Mouse (Mus musculus) adrenal gland, postnatal 25 days (tissue): ENCODE data around the gene Arhgap24. TPM values are rescaled to one million over a fixed set of nuclear protein-coding genes. Genes with fewer than 3 reads are reported as not detected.
A peak's percentile ranks its signal among the peaks of the same experiment; 100 is the strongest.

Source experiments
- DNase-seq: peaks from one replicate; pipeline ENCODE4 v3.0.0; 2021; ENCODE audit warnings: mixed read lengths
- total RNA-seq: library from RNA; stranded (reverse); gene quantifications from 2 replicates; pipeline ENCODE4 v1.2.3, GENCODE M21; 2021

Arhgap24 gene
- total RNA-seq, 1 experiment from 2014 or later: 10.6 TPM

- no peak for DNase-seq
These were observed 196.0 kb downstream of the Arhgap24 start for GRCm38 (mm10) chr5:102677176-102677575.

- no peak for DNase-seq
These were observed 206.5 kb downstream of the Arhgap24 start for GRCm38 (mm10) chr5:102687673-102688072.

GRCm38 (mm10) chr5:102692487-102692886 lies 211.3 kb downstream of the Arhgap24 start:
- peak; percentile 53 for DNase-seq

GRCm38 (mm10) chr5:102693192-102693591 lies 212.0 kb downstream of the Arhgap24 start:
- DNase-seq: no peak

- DNase-seq: no peak
These were observed 212.7 kb downstream of the Arhgap24 start for GRCm38 (mm10) chr5:102693871-102694270.

GRCm38 (mm10) chr5:102697784-102698183 lies 216.6 kb downstream of the Arhgap24 start:
- DNase-seq: no peak

GRCm38 (mm10) chr5:102698396-102698795 lies 217.2 kb downstream of the Arhgap24 start:
- DNase-seq: no peak

- peak; percentile 7 for DNase-seq
These were observed 217.7 kb downstream of the Arhgap24 start for GRCm38 (mm10) chr5:102698891-102699290.

- DNase-seq: no peak
These were observed 221.4 kb downstream of the Arhgap24 start for GRCm38 (mm10) chr5:102702581-102702980.

- DNase-seq: peak; percentile 73
These were observed 222.3 kb downstream of the Arhgap24 start for GRCm38 (mm10) chr5:102703325-102704099.

GRCm38 (mm10) chr5:102705170-102705569 lies 224.0 kb downstream of the Arhgap24 start:
- no peak for DNase-seq

GRCm38 (mm10) chr5:102710336-102710735 lies 229.1 kb downstream of the Arhgap24 start:
- DNase-seq: no peak

- DNase-seq: no peak
These were observed 238.3 kb downstream of the Arhgap24 start for GRCm38 (mm10) chr5:102719368-102719972.

- no peak for DNase-seq
These were observed 242.4 kb downstream of the Arhgap24 start for GRCm38 (mm10) chr5:102723558-102723957.

- DNase-seq: no peak
These were observed 243.7 kb downstream of the Arhgap24 start for GRCm38 (mm10) chr5:102724813-102725348.

GRCm38 (mm10) chr5:102725365-102725764 lies 244.2 kb downstream of the Arhgap24 start:
- no peak for DNase-seq

- no peak for DNase-seq
These were observed 245.8 kb downstream of the Arhgap24 start for GRCm38 (mm10) chr5:102726985-102727384.

GRCm38 (mm10) chr5:102728531-102728930 lies 247.3 kb downstream of the Arhgap24 start:
- no peak for DNase-seq

GRCm38 (mm10) chr5:102729476-102729875 lies 248.3 kb downstream of the Arhgap24 start:
- DNase-seq: no peak

- no peak for DNase-seq
These were observed 254.9 kb downstream of the Arhgap24 start for GRCm38 (mm10) chr5:102736131-102736530.

- DNase-seq: no peak
These were observed 261.5 kb downstream of the Arhgap24 start for GRCm38 (mm10) chr5:102742554-102743255.

- no peak for DNase-seq
These were observed 262.2 kb downstream of the Arhgap24 start for GRCm38 (mm10) chr5:102743436-102743835.

- no peak for DNase-seq
These were observed 262.9 kb downstream of the Arhgap24 start for GRCm38 (mm10) chr5:102744051-102744450.
